Comparison of ENCODE assay signal across 20 mouse cellular contexts in genomic region chr3:101389566-101389965, GRCm38 (mm10). TPM values are rescaled to one million over a fixed set of nuclear protein-coding genes. Genes with fewer than 3 reads are reported as not detected.
DNase-seq lines count a peak whose midpoint lies in the region; ATAC-seq and TF ChIP-seq lines count a peak whose summit lies in the region.
"Had no signal": no experiment of that assay in that cellular context is flagged by ENCODE, and none has a peak within 500 bp of the region (broad histone marks: within the 10 kb centered on the region; RNA-seq: fewer than 3 reads in every experiment).

No protein-coding gene starts in this region.

- intact Hi-C loops in gastrocnemius, adult 2 months (cut with DNase I): no loop called here
- intact Hi-C loops in gastrocnemius, postnatal 36 days (cut with DNase I): no loop called here
- intact Hi-C loops in left cerebral cortex, postnatal 4 days (cut with DNase I): no loop called here

- no peak overlapping the region for H3K4me3 ChIP-seq in gastrocnemius, adult 2 months
- no peak overlapping the region for H3K4me3 ChIP-seq in embryonic facial prominence, embryonic 13.5 days
- no peak overlapping the region for H3K4me3 ChIP-seq in limb, embryonic 13.5 days
- H3K4me3 ChIP-seq: heart, embryonic 15.5 days; hindbrain, embryonic 15.5 days had no signal

- no peaks in the 10 kb centered on the region for H3K9me3 ChIP-seq in embryonic facial prominence, embryonic 13.5 days
- no peaks in the 10 kb centered on the region for H3K9me3 ChIP-seq in limb, embryonic 13.5 days
- H3K9me3 ChIP-seq: heart, embryonic 15.5 days; hindbrain, embryonic 15.5 days had no signal

- 84% methylated on average over 3 of the region's 3 CpGs for WGBS in embryonic facial prominence, embryonic 13.5 days
- WGBS in limb, embryonic 13.5 days: 71% methylated on average over 3 of the region's 3 CpGs

- H3K36me3 ChIP-seq in embryonic facial prominence, embryonic 13.5 days: no peaks in the 10 kb centered on the region
- no peaks in the 10 kb centered on the region for H3K36me3 ChIP-seq in limb, embryonic 13.5 days
- H3K36me3 ChIP-seq: heart, embryonic 15.5 days; hindbrain, embryonic 15.5 days had no signal

- peak overlapping the region; percentile 29; the same call in 1 of the 2 replicates for H3K4me2 ChIP-seq in embryonic facial prominence, embryonic 13.5 days
- 0 out of 2 replicates have a peak overlapping the region, but pooled peaks have one; percentile 4 for H3K4me2 ChIP-seq in limb, embryonic 13.5 days (replicated peaks)
- H3K4me2 ChIP-seq: heart, embryonic 15.5 days had no signal

- no peak for TF ChIP-seq CTCF in gastrocnemius, adult 2 months (IDR thresholded peaks at IDR 0.05)

- DNase-seq in gastrocnemius, adult 2 months: peak; percentile 17
- DNase-seq in gastrocnemius, postnatal 36 days: no peak
- DNase-seq in left cerebral cortex, postnatal 4 days: peak; percentile 59
- DNase-seq in left cerebral cortex, adult 9 months (ENCODE audit: low spot score in 2 of 2): no peak
- no peak for DNase-seq in gastrocnemius, adult 18-20 months (ENCODE audit: low spot score)
- DNase-seq: adrenal gland, adult 8-10 months; adrenal gland, postnatal 36 days; cerebellum, adult 11 months; cerebellum, adult 8-10 months; cerebellum, postnatal 25 days; gastrocnemius, postnatal 10 days; heart, postnatal 14 days; kidney, adult 2 months had no signal

- H3K27me3 ChIP-seq in embryonic facial prominence, embryonic 13.5 days: no peaks in the 10 kb centered on the region
- H3K27me3 ChIP-seq in limb, embryonic 13.5 days: no peaks in the 10 kb centered on the region
- H3K27me3 ChIP-seq: heart, embryonic 15.5 days; hindbrain, embryonic 15.5 days had no signal

- H3K4me1 ChIP-seq in embryonic facial prominence, embryonic 13.5 days: peaks cover 92% of the 10 kb centered on the region
- H3K4me1 ChIP-seq in limb, embryonic 13.5 days: peaks cover 98% of the 10 kb centered on the region

- H3K9ac ChIP-seq in embryonic facial prominence, embryonic 13.5 days: 0 out of 2 replicates have a peak overlapping the region, but pooled peaks have one; percentile 61
- H3K9ac ChIP-seq in limb, embryonic 13.5 days: peak overlapping the region; percentile 31; the same call in 1 of the 2 replicates
- H3K9ac ChIP-seq: heart, embryonic 15.5 days; hindbrain, embryonic 15.5 days had no signal

- ATAC-seq in embryonic facial prominence, embryonic 13.5 days (ENCODE audit: insufficient number of reproducible peaks, insufficient read depth, low FRiP score, low TSS enrichment, low read depth): no peak
- no peak for ATAC-seq in limb, embryonic 13.5 days (ENCODE audit: low FRiP score, low read depth)
- no peak for ATAC-seq in CD4-positive, CD25-positive, alpha-beta regulatory T cell, adult 4 months
- ATAC-seq: forebrain, embryonic 14.5 days; intestine, embryonic 16.5 days had no signal

- peak overlapping the region; percentile 56; the same call in 1 of the 2 replicates for H3K27ac ChIP-seq in gastrocnemius, adult 2 months
- peak overlapping the region; percentile 81 for H3K27ac ChIP-seq in embryonic facial prominence, embryonic 13.5 days
- no peak overlapping the region for H3K27ac ChIP-seq in limb, embryonic 13.5 days
- H3K27ac ChIP-seq: heart, embryonic 15.5 days; hindbrain, embryonic 15.5 days had no signal

RNA-seq across cellular contexts. Expression of gene Igsf3, which starts 12.7 kb away (rescaled TPM):
- total RNA-seq in gastrocnemius, adult 2 months (2021): 1 to 10 TPM; 3.0 to 3.2 TPM
- 1 to 10 TPM; 3.9 to 4.1 TPM for total RNA-seq in gastrocnemius, postnatal 36 days (2021)
- total RNA-seq in left cerebral cortex, postnatal 4 days (2021): 100 to 1,000 TPM in 1 of 2 experiments, 10 to 100 TPM in 1; 96.4 to 101 TPM
- polyA plus RNA-seq in embryonic facial prominence, embryonic 13.5 days (2015; fragmentation: Nextera tagmentation; extraction: Ambion mirVana): 95.5 and 104 TPM in 2 replicates
- polyA plus RNA-seq in limb, embryonic 13.5 days (2015; fragmentation: Nextera tagmentation; extraction: Ambion mirVana): 93.6 and 96.5 TPM in 2 replicates
- total RNA-seq in gastrocnemius, adult 18-20 months (2021): 1 to 10 TPM; 2.9 to 3.7 TPM
- polyA plus RNA-seq in CD4-positive, CD25-positive, alpha-beta regulatory T cell, adult 4 months (2017; shearing (Covaris generic)): 1 to 10 TPM; 3.7 to 4.4 TPM

Comparison
In these comparisons a context has a peak if more than half of its experiments do, and no peak if none do; other contexts are left out.
1. DNase-seq: peak in gastrocnemius, adult 2 months (single experiment) and left cerebral cortex, postnatal 4 days (single experiment); none in gastrocnemius, postnatal 36 days (0 of 2), left cerebral cortex, adult 9 months (0 of 2) and gastrocnemius, adult 18-20 months (single experiment).
2. RNA of gene Igsf3, which starts 12.7 kb away (total RNA-seq): 96.4 to 101 TPM in left cerebral cortex, postnatal 4 days; 3.9 to 4.1 TPM in gastrocnemius, postnatal 36 days, 2.9 to 3.7 TPM in gastrocnemius, adult 18-20 months and 3.0 to 3.2 TPM in gastrocnemius, adult 2 months; every median in the first group is over 10 times any median in the second.